Mouse (Mus musculus) induced T-regulatory cell, adult 2 months (primary cell): Measurements from ENCODE around the gene Denr.

ENCODE experiments used
- DNase-seq: peaks from one replicate; pipeline ENCODE4 v3.0.0-alpha.2; 2012; ENCODE audit warnings: low read depth

Denr gene

DNA sequence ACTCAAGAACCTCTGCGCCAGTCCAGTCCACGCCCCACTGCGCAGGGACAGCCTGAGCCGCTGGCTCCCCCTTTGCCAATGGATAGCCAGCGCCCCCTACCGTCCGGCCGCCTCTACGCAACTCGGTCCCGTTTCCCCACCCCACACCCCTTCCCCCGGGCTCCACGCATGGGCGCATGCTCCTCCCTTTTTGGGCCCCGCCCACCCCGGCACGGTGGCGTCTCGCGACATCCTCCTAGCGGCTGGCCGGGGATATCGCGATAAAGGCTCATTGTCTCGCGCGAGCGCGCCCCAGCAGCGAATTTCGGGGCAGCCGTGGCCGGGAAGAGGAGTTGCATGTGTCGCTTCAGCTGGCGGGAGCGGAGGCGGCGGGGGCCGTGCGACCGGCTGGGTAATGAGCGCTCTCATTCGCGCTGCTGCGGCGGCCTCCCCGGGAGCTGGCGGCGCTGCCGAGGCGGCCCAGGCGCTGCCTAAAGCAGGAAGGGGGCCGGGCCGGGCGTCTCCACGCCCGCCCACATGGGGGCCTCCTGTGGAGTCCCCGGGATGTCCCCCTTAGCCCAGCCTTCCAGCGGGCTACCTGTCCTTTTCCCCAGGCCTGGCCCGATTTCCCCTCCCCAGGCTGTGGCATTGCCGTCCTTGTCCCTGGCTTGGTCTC, at the start of gene Denr:
Denr (plus strand) TSS at position 200 of the 655 bp plus-strand sequence.
- DNase-seq: peak; percentile 99

DNA sequence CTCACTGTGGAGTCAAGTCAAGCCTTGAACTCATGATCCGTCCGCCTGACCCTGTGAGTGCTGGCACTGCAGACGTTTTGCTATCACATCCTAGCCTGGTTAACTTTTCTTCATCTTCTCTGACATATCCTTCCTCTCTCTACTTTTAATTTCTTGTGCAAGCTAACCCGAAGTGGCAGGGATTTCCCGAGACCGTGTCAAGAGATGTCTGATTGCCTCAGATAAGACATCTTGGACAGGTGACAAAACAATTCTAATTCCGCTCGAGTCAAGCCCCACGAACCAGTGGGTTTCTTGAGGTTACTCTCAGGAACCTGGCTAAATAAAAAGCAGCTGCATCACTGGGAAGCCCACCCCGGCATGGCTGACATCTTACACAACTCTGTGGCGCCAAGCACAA, 48.2 kb upstream of the Denr start:
- DNase-seq: peak; percentile 29

DNA sequence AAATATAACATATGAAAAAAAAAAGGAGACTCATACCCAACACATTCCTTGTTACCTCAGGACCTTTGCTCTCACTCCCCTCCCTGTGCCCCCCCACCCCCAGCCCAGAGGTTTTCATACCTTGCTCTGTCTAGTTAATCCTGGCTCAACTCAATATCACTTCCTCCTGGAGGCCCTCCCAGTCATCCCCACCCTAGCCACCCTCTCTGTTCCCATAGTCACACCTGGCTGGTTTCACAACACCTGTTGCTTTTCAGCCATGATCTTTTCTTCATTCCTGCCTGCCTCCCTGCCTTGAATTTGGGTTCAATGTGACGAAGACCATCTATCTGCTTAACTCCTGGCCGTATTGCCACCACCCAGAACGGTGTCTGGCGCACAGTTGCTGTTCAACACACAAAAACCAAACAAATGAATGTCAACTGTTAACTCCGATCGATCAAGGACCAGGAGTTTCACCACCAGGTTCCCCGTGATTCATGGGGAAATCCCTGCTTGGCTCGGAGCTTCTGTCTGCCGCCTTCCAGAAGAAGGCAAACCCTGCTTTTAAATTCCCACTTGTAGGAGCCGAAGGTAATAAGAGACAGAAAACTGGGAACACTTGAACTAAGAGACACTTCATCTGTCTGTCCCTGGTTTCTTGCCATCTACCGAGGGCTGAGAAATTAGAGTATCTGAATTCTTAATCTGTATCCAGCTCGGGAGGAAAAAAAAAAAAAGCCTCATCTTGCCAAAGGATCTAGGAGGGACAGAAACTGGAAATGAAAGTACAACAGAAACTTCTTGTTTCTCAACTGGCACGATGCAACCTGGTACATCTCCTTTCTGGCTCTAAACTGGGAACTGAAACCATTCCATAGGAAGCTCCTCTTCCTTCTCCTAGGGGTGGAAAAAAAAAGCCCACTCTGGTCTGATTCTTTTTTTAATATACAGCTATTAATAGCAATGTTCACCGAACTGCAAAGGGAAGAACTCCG, 44.3 kb upstream of the Denr start:
- no peak for DNase-seq

DNA sequence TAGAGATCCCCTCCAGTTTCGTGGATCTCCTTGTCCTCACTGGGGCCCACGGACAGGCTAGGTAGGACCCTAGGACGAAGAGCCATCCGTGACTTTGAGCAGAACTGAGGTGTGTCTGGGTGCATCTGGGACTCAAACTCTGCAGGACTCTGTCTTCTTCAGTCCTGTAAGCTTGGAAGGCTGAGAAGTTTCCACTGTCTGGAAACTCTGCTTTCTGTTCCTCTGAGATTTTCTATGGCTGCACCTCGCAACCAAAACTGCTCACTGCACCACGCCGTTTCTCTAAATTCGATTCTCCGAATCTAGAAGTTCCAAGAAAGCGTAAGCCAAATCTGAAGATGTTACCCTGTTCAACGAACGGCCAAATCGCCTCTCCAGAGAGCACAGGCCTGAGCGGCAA, 43.0 kb upstream of the Denr start:
- DNase-seq: no peak

DNA sequence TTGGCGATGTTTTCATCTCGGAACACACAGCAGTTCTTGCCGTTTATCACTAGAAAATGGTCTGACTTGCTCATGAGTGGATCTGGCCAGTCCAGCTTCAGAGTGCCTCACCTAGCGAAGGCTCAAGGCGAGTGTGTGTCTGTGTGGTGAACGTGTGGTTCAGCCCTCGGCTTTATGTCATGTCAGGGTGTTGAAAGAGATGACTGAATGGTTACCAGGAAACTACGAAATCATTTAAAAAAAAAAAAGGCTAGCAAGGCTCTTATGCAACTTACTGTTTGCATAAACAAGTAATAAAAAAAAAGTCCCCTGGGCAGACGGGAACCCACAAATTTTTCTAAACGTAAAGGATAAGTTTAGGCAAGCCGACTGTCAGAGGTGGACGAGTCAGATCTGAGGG, 41.6 kb upstream of the Denr start, which contains the start of gene Hcar2:
Hcar2 (minus strand) TSS at position 135 of the 400 bp plus-strand sequence.
- no peak for DNase-seq

DNA sequence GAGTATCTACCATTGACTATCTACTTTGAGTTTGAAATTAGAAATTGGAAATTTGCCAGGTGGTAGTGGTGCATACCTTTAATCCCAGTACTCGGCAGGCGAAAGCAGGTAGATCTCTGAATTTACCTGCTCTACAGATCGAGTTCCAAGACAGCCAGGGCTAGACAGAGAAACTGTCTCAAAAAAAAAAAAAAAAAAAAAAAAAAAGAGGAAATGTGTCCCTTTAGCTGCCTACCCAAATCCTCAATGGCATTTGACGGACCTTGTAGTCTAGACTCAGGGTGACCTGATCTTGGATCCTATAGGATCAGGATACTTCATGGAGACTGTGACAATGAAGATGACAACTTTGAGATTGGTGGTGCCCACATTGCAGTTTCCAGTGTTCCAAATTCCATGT, 40.5 kb upstream of the Denr start:
- no peak for DNase-seq

DNA sequence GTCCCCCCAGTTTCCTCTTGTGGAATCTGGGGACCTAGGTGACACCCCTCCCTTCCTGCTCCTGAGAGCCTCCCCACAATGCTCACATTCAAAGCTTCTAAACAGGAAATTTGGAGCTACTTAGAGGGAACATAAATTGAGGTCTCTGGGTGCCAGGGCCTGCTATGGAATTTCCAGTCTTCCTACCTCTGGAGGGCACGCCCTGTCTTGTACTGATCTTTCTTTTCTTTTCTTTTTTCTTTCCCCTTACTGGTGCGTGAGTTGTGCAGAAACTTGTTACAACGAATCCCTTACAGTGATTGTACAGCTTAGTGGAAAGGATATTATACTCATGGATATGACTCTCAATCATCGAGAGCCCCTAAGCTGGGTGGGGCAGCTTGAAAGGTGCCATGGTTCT, 37.4 kb upstream of the Denr start:
- DNase-seq: no peak

DNA sequence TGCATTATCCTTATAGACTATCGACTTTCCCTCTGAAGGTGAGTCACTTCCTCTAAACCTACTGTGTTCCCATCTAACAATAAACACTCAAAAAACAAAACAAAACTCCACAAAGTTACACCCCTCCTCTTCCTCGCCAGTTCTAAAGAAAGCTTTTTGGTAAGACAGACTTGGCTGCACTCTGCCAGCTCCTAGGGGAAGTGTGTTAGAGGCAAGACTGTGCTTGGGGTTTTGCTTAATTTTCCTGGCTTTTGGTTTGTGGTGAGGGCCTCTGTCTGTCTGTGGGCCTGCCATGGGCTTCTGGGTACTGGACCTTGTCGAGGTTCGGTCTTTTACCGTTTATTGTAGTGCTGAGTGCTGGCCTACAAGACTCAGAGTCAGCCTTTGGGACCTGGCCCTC, 32.8 kb upstream of the Denr start:
- DNase-seq: no peak

DNA sequence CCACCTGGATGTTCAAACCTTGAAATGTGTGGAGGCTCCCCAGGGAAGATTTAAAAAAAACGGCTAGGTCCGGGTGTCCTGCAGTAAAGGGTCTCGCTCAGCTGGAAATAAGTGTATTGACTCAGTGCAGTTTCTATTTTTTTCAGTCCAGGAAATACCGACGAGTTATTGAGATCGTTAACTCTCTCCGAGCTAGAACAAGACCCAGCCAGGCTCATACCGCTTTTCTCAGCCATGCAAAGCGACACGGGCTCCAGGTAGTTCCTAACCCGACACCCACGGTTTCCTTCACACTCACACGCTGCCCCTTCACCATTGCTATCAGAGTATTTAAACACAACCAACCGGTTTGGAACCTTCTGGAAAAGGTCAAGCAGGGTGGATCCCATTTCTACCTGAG, 28.9 kb upstream of the Denr start:
- DNase-seq: no peak

DNA sequence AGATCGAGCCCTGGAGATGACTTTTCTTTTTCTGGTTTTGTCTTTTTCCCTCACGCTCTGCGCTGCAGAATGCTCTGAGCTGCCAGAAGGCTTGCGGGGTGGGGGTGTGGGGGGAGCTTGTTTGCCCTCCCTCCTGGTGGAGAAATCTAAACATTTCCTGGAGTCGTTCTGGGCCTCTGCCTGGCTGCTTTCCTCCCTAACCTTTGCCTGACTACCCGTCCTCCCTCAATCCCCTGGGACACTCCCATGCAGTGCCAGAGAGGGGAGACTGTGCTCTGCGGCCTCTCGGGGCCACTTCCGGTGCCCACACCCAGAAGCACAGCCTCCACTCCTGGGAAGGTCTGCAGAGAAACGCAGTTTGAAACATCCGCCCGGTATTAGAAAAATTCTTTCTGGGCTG, 27.0 kb upstream of the Denr start, which contains the start of gene Hcar1:
Hcar1 (minus strand) TSS at position 93 of the 400 bp plus-strand sequence.
- no peak for DNase-seq

DNA sequence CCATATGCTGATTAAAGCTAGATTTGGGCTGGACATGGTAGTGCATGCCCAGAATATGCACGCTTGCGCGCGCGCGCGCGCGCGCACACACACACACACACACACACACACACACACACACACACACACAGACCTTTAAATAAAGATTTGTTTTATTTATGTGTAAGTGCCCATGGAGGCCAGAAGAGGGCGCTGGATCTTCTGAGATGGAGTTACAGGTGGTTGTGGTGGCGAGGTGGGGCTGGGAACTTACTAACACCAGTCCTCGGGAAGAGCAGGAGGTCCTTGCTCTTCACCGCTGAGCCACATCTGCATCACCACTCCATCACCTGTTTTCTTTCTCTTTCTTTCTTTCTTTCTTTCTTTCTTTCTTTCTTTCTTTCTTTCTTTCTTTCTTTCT, 26.2 kb upstream of the Denr start:
- no peak for DNase-seq

DNA sequence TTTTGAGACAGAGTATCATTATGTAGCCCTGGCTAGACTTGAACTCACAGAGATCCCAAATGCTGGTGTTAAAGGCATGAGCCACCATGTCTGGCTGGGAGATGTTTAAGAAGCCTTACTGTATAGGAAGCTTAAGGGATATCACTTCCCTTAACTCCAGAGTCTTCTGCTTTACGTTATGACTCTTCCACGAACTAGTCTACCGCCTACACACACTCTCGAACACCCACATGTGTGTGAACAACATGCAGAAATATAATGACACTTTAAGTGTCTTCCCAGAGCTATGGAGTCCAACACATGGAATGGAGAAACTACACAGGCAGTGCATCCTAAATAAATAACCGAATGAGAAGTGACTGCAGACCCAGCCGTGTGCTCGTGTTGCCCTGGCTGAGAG, 23.1 kb upstream of the Denr start:
- DNase-seq: no peak

DNA sequence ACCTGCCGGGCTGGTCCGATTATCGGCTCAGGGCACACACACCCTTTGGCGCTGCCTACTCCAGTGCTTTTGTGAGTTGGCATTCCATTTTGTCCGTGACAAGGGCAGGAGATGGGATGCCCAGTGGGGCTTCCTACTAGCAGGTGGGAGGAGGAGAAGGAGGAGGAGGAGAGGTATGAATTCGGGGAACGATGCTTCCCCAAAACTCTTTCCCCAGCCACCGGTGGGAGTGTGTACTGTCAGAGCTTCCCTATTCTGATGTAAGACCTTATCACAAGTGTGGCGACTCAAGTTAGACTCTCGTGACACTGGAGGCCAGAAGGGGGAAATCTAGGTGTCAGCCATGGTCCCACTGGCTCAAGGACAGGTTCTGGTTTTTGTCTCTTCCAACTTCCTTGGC, 22.6 kb upstream of the Denr start:
- DNase-seq: no peak

DNA sequence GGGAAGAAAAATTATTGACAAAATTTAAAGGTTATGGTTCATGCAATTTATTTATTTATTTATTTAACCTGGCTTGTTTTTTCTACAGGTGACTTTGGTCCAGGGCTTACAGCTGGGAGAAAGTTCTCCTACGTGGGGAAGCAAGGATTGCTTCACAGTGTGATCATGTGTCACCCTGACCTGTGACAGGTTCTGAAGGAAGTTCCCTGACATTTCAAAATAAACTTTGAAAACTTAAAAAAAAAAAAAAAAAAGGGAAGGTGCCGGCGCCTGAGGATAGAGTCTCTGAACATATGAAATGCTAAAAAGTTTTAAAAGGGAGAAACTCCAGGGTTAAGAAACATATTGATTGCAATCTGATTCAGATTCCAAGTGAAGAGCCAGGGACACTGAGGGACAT, 20.6 kb upstream of the Denr start:
- no peak for DNase-seq

DNA sequence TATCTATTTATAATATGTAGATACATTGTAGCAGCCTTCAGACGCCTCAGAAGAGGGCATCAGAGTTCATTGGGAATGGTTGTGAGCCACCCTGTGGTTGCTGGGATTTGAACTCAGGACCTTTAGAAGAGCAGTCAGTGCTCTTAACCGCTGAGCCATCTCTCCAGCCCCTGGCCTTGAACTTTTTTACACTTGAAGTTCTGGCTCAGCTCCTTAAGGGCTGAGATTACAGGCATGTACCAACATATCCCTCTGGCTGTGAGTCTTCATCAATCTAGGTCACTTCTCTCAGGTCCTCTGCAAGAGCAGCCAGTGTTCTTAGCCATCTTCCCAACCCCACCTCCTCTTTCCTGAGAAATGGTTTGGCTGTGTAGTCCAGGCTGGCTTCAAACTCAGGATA, 16.7 kb upstream of the Denr start:
- no peak for DNase-seq

DNA sequence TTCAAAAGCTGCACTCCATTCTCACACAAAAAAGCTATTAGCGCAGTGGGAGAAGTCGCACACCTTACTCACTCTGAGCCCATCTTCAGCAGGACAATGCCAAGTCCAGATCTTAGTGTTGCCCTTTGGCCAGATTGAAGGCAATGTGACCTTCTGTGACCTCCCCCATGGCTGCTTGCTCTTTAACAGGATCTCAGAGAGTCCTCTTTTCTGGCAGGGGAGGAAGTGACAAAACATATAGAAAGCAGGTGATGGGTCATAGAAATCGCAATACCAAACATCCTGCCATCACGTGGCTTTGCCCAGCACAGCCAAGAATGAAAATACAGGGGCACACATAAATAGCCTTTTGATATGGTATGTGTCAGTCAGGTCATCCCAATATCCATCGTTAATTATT, 16.0 kb upstream of the Denr start:
- no peak for DNase-seq

DNA sequence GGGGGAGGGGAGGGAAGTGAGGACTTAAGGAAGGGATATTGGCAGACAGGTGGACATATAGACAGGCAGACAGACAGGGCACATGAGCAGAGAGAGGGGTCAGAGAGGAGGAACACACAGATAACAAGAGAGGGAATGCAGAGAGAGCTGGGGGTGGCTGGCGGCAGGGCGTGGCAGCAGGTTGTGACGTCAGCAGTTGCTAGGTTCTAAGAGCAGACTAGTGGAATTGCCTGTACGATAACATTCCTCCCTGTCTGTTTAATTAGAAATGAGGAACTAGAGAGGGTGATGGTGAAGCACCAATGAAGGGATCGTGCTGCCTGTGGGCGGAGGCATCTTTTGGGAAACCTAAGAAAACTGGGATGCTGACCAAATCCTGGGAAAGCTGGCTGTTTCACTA, 15.3 kb upstream of the Denr start:
- DNase-seq: peak; percentile 75

DNA sequence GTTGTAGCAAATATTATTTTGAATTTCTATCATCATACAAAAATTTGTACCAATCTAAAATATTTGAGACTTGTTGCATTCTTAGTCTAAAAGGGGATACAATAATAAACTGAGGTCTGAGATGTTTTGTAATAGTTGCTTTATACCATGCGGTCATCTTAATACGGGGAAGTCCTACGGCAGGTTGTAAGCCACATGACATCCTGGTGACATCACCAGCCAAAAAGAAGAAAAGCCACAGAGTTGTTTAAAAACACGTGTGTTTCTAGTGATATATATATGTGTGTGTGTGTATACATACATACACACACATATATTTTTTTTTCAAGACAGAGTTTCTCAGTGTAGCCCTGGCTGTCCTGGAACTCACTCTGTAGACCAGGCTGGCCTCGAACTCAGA, 13.5 kb upstream of the Denr start:
- DNase-seq: peak; percentile 43

DNA sequence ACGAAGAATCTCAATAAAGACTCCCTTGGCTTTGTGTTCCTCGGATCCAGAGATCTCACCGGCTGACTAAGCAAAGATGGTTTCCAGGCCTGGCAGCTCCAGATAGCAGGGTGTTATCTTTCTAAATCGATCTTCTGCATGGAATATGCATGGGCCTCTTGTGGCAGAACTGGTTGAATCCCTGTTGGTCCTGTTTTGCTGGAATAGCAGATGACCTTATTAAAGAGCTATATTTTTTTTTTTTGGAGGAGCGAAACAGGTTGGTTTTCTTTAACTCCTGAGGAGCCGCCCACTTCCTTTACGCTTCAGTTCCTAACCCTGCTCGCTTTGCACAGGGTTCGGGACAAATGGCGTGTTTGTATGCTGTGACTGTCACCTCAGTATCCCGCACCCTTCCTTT, 10.6 kb upstream of the Denr start:
- DNase-seq: no peak

DNA sequence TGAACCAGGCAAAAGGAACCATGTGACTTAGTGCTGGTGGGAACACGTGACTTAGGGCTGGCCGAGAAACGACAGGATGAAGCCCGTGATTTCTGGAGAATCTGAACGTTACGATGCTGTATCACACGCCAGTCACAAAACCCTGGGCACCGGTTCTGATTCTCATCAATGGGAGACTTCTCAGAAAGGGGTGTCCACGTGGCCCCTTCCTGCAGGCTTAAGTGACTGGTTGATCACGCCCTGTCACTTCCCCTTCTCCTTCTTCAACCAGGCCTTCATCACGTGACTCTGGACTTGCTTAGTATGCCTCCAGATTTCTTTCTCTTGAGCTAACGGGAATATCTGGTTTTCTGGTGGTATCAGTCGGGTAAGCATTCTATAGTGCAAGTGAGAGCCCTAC, 9.6 kb upstream of the Denr start:
- DNase-seq: peak; percentile 42

DNA sequence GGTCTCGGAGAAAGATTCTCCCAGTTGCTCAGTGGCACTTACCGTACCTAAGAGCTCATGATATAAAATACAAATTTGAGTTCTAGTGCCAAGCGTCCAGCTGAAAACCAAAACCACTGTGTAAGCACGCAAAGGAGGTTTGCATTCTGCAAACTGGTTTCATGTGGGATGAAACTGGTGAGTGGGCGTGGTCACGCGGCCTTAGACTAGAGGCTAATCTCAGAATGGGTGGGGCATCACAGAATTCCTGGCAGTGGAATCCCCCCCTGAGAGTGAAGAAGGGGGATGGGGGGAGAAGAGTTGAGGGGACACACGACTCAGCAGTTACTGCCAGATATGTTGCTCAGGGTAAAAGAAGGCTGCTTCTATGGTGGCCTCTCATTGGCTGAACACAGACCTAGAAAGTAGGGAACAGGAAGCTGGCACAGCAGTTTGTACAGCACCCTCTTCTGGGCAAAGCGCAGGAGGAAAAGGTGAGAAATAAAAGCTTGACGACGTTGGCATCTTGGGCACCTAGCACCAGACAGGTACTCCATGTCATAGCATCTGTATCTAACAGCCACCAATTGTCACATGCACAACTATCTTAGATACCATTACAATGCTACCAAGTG, 2.8 kb upstream of the Denr start:
- DNase-seq: no peak

DNA sequence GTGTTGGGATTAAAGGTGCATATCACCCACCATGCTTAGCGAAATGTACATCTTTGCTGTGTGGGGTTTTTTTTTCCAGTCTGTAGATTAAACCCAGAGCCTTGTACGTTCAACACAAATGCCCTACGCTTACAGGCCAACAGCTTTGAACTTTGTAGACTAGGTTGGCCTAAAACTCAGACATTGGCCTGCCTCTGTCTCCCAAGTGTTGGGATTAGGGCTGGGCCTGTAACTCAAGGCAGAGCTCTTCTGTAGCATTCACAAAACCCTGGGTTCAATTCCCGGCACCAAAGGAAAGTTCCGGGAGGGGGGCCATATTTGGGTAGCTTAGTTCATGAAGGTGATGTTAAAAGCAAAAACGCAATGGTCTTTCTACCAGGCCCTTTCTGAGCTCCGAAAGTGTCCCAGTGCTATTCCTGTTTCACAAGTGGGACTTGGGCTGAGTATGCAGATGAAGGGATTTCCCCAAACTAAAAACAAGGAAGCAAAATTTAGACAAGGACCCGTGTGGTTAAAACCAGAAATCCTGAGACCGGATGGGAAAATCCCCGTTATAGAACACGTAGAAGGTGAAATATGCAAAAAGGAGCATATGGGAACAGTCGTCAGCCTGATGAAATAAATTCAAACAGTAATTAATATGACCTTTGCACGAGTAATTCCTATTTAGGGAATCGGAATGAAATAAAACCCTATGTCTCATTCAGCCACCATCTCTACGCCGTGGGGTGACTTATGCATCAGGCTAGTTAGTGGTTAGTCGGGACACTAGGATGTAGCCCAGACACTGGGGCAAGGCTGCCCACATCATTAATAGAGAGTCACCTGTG, 614 bp upstream of the Denr start:
- no peak for DNase-seq
